Mouse (Mus musculus) brain, embryonic 14.5 days (tissue): ENCODE results near the gene Hoxd12.

Source experiments
- CTCF ChIP-seq: fragments of 200-500 bp; IDR thresholded peaks from 2 replicates; pipeline ENCODE4 v1.5.1; 2012; ENCODE audit warnings: inconsistent platforms, mild to moderate bottlenecking, moderate library complexity, borderline replicate concordance; ENCODE audit not compliant: insufficient read depth, insufficient read length; ENCODE audit errors: extremely low read depth
- POLR2A ChIP-seq: fragments of 200-500 bp; IDR thresholded peaks from 2 replicates; pipeline ENCODE4 v1.6.1; 2012; ENCODE audit warnings: mild to moderate bottlenecking, inconsistent platforms, borderline replicate concordance; ENCODE audit not compliant: poor library complexity, insufficient read depth, insufficient read length, severe bottlenecking; ENCODE audit errors: extremely low read depth

- TF ChIP-seq CTCF: no peak
- TF ChIP-seq POLR2A: no peak
Measured at GRCm38 (mm10) chr2:74699664-74700545, 25.1 kb downstream of the Hoxd12 start.
